Mouse (Mus musculus) limb, embryonic 11.5 days (tissue): Measurements from ENCODE around the gene Osm. TPM values are rescaled to one million over a fixed set of nuclear protein-coding genes. Genes with fewer than 3 reads are reported as not detected.

Experiments used
- ATAC-seq: fragments of 200-750 bp; cut with Nextera tagmentation; 2 replicates; pipeline ENCODE4 v1.8.0; 2017; ENCODE audit warnings: low read depth; ENCODE audit not compliant: insufficient number of reproducible peaks, low FRiP score, low TSS enrichment
- DNase-seq: peaks from one replicate; pipeline ENCODE4 v3.0.0-alpha.2; 2015; ENCODE audit warnings: low spot score
- H3K27ac ChIP-seq: fragments of 300-500 bp; sonication (generic); replicated peaks from 2 replicates; pipeline ENCODE4 v1.5.1; 2014; ENCODE audit warnings: low read depth, mild to moderate bottlenecking, low read length
- H3K27me3 ChIP-seq: fragments of 300-500 bp; sonication (generic); 2 replicates; pipeline ENCODE4 v1.6.1; 2014; ENCODE audit warnings: mild to moderate bottlenecking, low read length, mixed read lengths; ENCODE audit not compliant: control insufficient read depth, insufficient read depth
- H3K36me3 ChIP-seq: fragments of 300-500 bp; sonication (generic); 2 replicates; pipeline ENCODE4 v1.6.1; 2014; ENCODE audit warnings: mild to moderate bottlenecking, low read length, moderate library complexity, mixed read lengths; ENCODE audit not compliant: control insufficient read depth, insufficient read depth
- H3K4me1 ChIP-seq: fragments of 300-500 bp; sonication (generic); 2 replicates; pipeline ENCODE4 v1.6.1; 2014; ENCODE audit warnings: low read length, mixed read lengths; ENCODE audit not compliant: control insufficient read depth, insufficient read depth
- H3K4me2 ChIP-seq: fragments of 300-500 bp; sonication (generic); 2 replicates; pipeline ENCODE4 v1.6.1; 2014; ENCODE audit warnings: low read depth, mild to moderate bottlenecking, moderate library complexity; ENCODE audit not compliant: severe bottlenecking
- H3K4me3 ChIP-seq: fragments of 300-500 bp; sonication (generic); 2 replicates; pipeline ENCODE4 v1.5.1; 2014; ENCODE audit warnings: low read depth, low read length
- H3K9ac ChIP-seq: fragments of 300-500 bp; sonication (generic); 2 replicates; pipeline ENCODE4 v1.6.1; 2014; ENCODE audit warnings: mild to moderate bottlenecking, low read length
- H3K9me3 ChIP-seq: fragments of 300-500 bp; sonication (generic); 2 replicates; pipeline ENCODE4 v1.6.1; 2016; ENCODE audit warnings: low read length; ENCODE audit not compliant: control insufficient read depth
- WGBS: fragments of 180-500 bp; shearing (Covaris S2); extraction: QIAGEN DNeasy Blood & Tissue Kit; methylation state at CpG from one replicate; pipeline ENCODE4 v1.1.7; 2014; 5-methylcytosine and 5-hydroxymethylcytosine counted together
- polyA plus RNA-seq: library from polyadenylated mRNA; unstranded; fragments of >200 nt; fragmentation: Nextera tagmentation; extraction: Ambion mirVana; gene quantifications from 2 replicates; pipeline ENCODE4 v1.2.1, GENCODE M21; 2014

Gene Osm
- polyA plus RNA-seq, 1 experiment from 2014 or later = not detected

DNA sequence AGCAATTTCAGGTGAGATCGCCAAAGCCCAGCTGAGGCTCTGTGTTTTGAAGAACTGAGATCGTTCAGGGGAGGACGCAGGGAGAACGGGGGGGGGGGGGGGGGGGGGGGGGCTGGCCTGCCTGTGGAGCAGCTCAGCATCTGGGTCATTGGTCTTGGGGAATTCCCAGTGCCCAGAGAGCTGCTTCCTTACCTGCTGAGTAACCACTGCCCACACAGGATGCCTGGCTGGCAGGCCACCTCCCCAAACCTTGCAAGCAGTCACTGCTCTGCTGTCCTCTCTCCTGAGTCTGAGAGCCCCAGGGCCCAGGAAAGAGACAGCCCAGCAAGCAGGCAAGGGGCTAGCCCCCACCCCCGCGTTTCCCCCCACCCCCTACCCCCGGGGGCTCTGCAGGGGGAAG lies 26.6 kb downstream of the Osm start:
- no peak overlapping the region for H3K4me3 ChIP-seq
- no peak overlapping the region for H3K9ac ChIP-seq
- ATAC-seq = no peak
- no peak overlapping the region for H3K27ac ChIP-seq
- H3K4me1 ChIP-seq = peaks cover 11% of the 10 kb centered on the region
- WGBS = 21% methylated on average over 7 of the region's 7 CpGs
- H3K27me3 ChIP-seq = peaks cover 31% of the 10 kb centered on the region
- H3K4me2 ChIP-seq = no peak overlapping the region
- no peaks in the 10 kb centered on the region for H3K9me3 ChIP-seq
- H3K36me3 ChIP-seq = no peaks in the 10 kb centered on the region
- no peak for DNase-seq

DNA sequence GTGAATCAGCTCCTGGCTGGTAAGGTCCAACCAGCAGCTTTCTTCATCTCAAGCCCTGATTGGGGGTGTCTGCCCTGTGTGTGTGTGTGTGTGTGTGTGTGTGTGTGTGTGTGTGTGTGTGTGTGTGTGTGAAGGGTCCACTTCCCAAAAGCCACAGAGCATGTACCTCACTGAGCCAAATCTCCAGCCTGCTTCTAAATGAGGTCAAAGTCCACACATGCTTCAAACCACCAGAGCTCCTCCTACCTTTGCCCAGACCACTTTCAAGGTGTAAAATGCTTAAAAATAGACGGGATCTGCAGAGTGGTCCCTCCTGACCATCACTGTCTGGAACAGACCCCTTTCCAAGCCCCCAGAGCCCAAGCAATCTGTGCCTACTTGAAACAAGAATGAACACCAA lies 27.1 kb downstream of the Osm start:
- Histone ChIP-seq H3K36me3 (no peaks in the 10 kb centered on the region), H3K9me3 (no peaks in the 10 kb centered on the region), H3K4me3 (no peak overlapping the region), H3K27ac (no peak overlapping the region), H3K4me1 (peaks cover 11% of the 10 kb centered on the region), H3K4me2 (no peak overlapping the region), H3K9ac (no peak overlapping the region), H3K27me3 (peaks cover 35% of the 10 kb centered on the region)
- ATAC-seq (no peak), DNase-seq (no peak)
- 20% methylated on average over 1 of the region's 1 CpGs for WGBS

DNA sequence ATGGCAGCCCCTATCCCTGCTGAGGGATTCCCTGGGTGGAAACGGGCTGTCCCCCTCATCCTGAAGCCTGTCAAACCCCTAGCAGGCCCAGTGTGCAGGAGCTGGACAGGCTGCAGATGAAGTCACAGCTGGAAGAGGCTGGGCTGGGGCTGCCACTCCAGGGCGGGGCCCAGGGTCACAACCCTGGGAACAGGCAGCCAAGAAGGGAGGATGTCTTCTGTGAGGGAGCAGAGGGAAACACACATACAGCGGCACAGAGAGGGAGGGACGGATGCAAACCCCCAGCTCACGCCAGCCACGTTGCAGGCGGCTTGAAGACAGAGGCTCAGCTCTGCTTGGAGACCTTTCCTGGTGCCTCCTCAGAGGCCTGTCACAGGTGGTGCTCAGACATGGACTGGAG lies 27.8 kb downstream of the Osm start:
- no peak overlapping the region for H3K4me3 ChIP-seq
- no peak overlapping the region for H3K4me2 ChIP-seq
- H3K27ac ChIP-seq = no peak overlapping the region
- no peak for DNase-seq
- H3K9ac ChIP-seq = no peak overlapping the region
- peaks cover 42% of the 10 kb centered on the region for H3K27me3 ChIP-seq
- H3K36me3 ChIP-seq = no peaks in the 10 kb centered on the region
- no peaks in the 10 kb centered on the region for H3K9me3 ChIP-seq
- WGBS = 76% methylated on average over 7 of the region's 7 CpGs
- no peak for ATAC-seq
- H3K4me1 ChIP-seq = peaks cover 11% of the 10 kb centered on the region

DNA sequence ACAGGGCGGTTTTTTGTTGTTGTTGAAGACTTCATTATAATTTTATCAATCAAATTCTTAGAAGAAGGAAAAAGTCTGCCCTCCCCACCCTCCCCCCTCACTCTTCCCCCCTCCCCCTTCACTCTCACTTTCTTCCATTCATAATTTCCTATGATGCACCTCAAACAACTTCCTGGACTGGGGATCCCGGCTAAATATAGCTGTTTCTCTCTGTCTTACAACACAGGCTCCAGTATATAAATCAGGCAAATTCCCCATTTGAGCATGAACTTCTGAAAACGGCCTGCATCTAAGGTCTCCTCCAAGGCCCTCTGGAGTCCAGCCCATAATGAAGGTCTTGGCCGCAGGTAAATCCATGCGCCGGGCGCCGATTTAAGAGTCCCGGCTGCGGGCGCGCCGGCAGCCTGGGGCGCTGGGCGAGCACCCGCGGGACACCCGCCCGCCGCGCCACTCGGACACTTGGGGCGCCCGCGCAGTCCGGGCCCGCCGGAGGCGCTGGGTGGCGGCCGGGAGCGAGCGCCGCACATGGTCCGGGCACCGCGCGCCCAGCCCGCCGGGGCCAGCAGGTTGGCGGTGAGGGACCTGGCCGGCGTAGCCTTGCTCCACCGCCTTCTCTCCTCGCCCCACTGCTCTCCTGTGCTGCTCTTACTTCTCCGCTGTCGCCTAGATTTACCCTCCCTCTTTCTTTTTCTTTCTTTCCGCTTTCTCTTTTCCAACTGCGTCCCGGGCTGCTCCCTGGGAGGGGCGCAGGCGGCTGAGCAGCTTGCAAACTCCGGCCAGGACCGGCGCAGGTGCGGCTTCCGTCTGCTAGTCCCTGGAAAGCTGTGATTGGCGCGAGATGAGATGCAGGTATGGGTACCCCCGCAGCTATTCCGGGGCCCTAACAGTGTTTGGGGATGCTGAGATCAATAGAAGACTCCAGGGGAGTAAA lies 30.3 kb downstream of the Osm start:
- peak overlapping the region; percentile 93 for H3K4me2 ChIP-seq
- peak overlapping the region; percentile 36 for H3K4me3 ChIP-seq
- H3K36me3 ChIP-seq = no peaks in the 10 kb centered on the region
- no peak overlapping the region for H3K27ac ChIP-seq
- H3K27me3 ChIP-seq = peaks cover 43% of the 10 kb centered on the region
- peak overlapping the region; percentile 49 for H3K9ac ChIP-seq
- under 1% methylated on average over 60 of the region's 61 CpGs for WGBS
- peak; percentile 64 for DNase-seq
- ATAC-seq = no peak
- peaks cover 10% of the 10 kb centered on the region; the same call in 1 of the 2 replicates for H3K4me1 ChIP-seq
- H3K9me3 ChIP-seq = no peaks in the 10 kb centered on the region

DNA sequence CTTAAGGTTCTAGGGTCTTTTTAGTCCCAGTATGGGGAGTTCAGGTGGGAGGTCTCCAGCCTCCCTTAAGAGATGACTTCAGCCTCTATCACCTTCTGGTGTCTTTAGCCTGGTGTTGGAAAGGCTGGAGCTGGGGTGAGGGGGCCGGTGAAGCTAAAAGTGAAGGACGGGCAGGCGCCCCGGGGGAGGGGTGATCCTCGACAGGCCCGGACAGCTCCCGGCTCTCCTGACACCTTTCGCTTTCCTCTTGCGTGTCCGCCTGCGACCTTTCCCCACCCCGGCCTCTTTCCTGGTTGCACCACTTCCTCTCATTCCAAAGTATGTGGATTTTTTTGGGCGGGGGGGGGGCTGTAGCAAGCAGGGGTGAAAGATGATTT lies 31.0 kb downstream of the Osm start:
- no peak overlapping the region for H3K27ac ChIP-seq
- no peak for DNase-seq

DNA sequence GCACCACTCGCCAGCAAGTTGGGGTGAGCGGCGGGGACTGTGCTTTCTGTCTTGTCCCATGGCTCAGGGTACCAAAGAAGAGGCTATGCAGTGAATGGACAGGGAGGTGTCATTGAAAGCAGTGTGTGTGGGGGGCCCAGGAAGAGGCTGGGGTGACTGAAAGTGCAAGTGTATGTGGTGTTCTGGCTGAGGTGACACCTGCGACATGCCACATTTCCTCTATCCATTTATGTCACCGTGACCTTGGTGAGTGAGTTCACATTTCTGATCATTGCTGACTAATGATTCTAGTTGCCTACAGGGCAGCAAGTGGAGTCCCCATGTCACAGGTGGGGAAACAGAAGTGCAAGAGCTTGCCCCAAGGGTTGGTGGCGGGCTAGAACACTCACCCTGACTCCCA lies 32.3 kb downstream of the Osm start:
- Histone ChIP-seq H3K27ac (no peak overlapping the region), H3K4me1 (peaks cover 10% of the 10 kb centered on the region; the same call in 1 of the 2 replicates), H3K27me3 (peaks cover 43% of the 10 kb centered on the region), H3K4me3 (no peak overlapping the region), H3K36me3 (no peaks in the 10 kb centered on the region), H3K9ac (no peak overlapping the region), H3K4me2 (no peak overlapping the region), H3K9me3 (no peaks in the 10 kb centered on the region)
- WGBS = 83% methylated on average over 6 of the region's 6 CpGs
- DNase-seq (no peak), ATAC-seq (no peak)

More for the DNA sequence above, 31.0 kb downstream of the Osm start:
- Histone ChIP-seq H3K36me3 (no peaks in the 10 kb centered on the region), H3K9me3 (no peaks in the 10 kb centered on the region), H3K27me3 (peaks cover 43% of the 10 kb centered on the region), H3K4me3 (peak overlapping the region; percentile 36; the same call in 1 of the 2 replicates), H3K4me1 (peaks cover 10% of the 10 kb centered on the region; the same call in 1 of the 2 replicates), H3K4me2 (peak overlapping the region; percentile 93), H3K9ac (no peak overlapping the region)
- 2% methylated on average over 13 of the region's 13 CpGs for WGBS
- ATAC-seq = no peak

DNA sequence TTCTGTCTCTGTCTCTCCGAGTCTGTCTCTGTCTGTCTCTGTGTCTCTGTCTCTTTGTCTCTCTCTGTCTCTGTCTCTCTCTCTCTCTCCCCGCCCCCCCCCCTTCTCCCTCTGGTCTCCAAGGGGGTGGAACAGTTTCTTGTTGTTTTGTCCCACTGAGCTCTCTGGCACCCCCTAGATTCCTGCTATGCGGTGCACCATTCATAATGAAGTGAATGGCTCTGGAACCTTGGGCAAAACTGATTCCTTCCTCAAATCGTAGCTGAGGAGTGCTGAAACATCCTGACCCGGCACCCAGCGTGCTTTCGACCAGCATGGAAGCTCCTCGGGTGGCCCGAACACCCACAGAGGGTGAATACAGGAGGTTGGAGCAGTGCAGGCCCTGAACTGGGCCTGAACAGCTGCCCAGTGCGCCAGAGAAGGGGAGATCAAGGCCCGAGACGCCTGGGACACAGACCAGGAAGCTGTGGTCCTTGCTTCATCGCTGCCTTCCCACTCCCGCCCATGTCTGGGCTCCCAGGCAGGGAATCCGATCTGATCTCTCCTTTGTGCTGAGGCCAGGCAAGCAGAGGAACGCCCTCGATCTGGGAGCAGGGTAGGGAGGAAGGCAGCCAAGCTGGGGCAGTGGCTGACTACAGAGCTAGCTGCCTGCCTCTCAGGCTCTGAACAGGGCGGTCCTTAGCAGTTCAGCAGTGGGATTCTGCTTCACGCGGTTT lies 34.7 kb downstream of the Osm start:
- WGBS = 30% methylated on average over 19 of the region's 20 CpGs
- no peaks in the 10 kb centered on the region for H3K9me3 ChIP-seq
- H3K4me2 ChIP-seq = no peak overlapping the region
- H3K4me3 ChIP-seq = no peak overlapping the region
- peaks cover 27% of the 10 kb centered on the region for H3K27me3 ChIP-seq
- DNase-seq (no peak), ATAC-seq (no peak)
- no peaks in the 10 kb centered on the region for H3K36me3 ChIP-seq
- peaks cover 10% of the 10 kb centered on the region; the same call in 1 of the 2 replicates for H3K4me1 ChIP-seq
- peak overlapping the region; percentile 22; the same call in 1 of the 2 replicates for H3K9ac ChIP-seq
- no peak overlapping the region for H3K27ac ChIP-seq

DNA sequence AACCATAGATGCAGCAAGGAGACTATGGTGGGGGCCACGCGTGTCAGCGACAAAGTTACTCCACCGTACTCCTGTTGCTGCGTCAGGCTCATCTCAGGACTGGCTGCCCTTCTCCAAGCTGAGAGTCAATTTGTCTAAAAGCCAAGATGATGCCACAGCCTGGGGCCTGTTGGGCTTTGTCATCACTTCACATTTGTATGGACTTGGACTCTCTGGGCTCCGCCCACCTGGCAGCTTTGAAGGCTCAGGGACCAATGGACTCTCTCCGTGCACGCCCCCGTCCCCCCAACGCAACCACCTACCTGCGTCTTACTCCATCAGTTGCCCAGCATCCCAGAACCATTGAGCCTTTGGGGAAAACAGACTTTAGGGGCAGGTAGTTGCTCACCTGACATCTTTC lies 35.3 kb downstream of the Osm start:
- Histone ChIP-seq H3K36me3 (no peaks in the 10 kb centered on the region), H3K9me3 (no peaks in the 10 kb centered on the region), H3K4me1 (peaks cover 9% of the 10 kb centered on the region; the same call in 1 of the 2 replicates), H3K4me3 (no peak overlapping the region), H3K27ac (no peak overlapping the region), H3K4me2 (no peak overlapping the region), H3K9ac (no peak overlapping the region), H3K27me3 (peaks cover 22% of the 10 kb centered on the region)
- 64% methylated on average over 11 of the region's 11 CpGs for WGBS
- DNase-seq (no peak), ATAC-seq (no peak)
